8 mouse cellular contexts compared by ENCODE assay signal in genomic region chr5:74052171-74052909, GRCm38 (mm10). TPM values are rescaled to one million over a fixed set of nuclear protein-coding genes. Genes with fewer than 3 reads are reported as not detected.
DNase-seq lines count a peak whose midpoint lies in the region; ATAC-seq and TF ChIP-seq lines count a peak whose summit lies in the region.

No protein-coding gene starts in this region.

- peaks cover 18% of the 10 kb centered on the region; the same call in 1 of the 2 replicates for H3K4me1 ChIP-seq in forebrain, embryonic 15.5 days
- no peaks in the 10 kb centered on the region for H3K4me1 ChIP-seq in forebrain, embryonic 11.5 days (replicated peaks; ENCODE audit: control insufficient read depth, insufficient read depth, low read length)
- peaks cover 24% of the 10 kb centered on the region for H3K4me1 ChIP-seq in hindbrain, embryonic 13.5 days (replicated peaks)
- no peaks in the 10 kb centered on the region for H3K4me1 ChIP-seq in hindbrain, embryonic 11.5 days (replicated peaks; ENCODE audit: control insufficient read depth, insufficient read depth, low read length)
- H3K4me1 ChIP-seq in lung, embryonic 14.5 days (ENCODE audit: insufficient read depth), result peaks cover 11% of the 10 kb centered on the region
- H3K4me1 ChIP-seq in limb, embryonic 14.5 days (ENCODE audit: control insufficient read depth, insufficient read depth, low read length), result peaks cover 19% of the 10 kb centered on the region

- no peak for DNase-seq in forebrain, embryonic 11.5 days (ENCODE audit: low spot score)
- no peak for DNase-seq in hindbrain, embryonic 11.5 days (ENCODE audit: low spot score)
- peak; percentile 47 for DNase-seq in lung, embryonic 14.5 days
- no peak for DNase-seq in lung, postnatal 14 days
- DNase-seq in limb, embryonic 14.5 days (ENCODE audit: low spot score), result no peak
- no peak for DNase-seq in yolk sac, embryonic 10.5 days (ENCODE audit: low spot score)

- H3K4me3 ChIP-seq in forebrain, embryonic 15.5 days, result no peak overlapping the region
- no peak overlapping the region for H3K4me3 ChIP-seq in forebrain, embryonic 11.5 days (ENCODE audit: low read depth, low read length)
- no peak overlapping the region for H3K4me3 ChIP-seq in hindbrain, embryonic 13.5 days
- H3K4me3 ChIP-seq in hindbrain, embryonic 11.5 days (ENCODE audit: low read depth, low read length), result no peak overlapping the region
- no peak overlapping the region for H3K4me3 ChIP-seq in lung, embryonic 14.5 days (ENCODE audit: low read depth, low read length)
- H3K4me3 ChIP-seq in limb, embryonic 14.5 days (replicated peaks; ENCODE audit: low read length), result no peak overlapping the region

- H3K36me3 ChIP-seq in forebrain, embryonic 15.5 days, result no peaks in the 10 kb centered on the region
- H3K36me3 ChIP-seq in forebrain, embryonic 11.5 days (ENCODE audit: control insufficient read depth, insufficient read depth, low read length), result no peaks in the 10 kb centered on the region
- no peaks in the 10 kb centered on the region for H3K36me3 ChIP-seq in hindbrain, embryonic 13.5 days
- no peaks in the 10 kb centered on the region for H3K36me3 ChIP-seq in hindbrain, embryonic 11.5 days (ENCODE audit: control insufficient read depth, insufficient read depth, low read length)
- 0 out of 2 replicates have a peak, but pooled peaks cover 2% of the 10 kb centered on the region for H3K36me3 ChIP-seq in lung, embryonic 14.5 days (ENCODE audit: insufficient read depth)
- 0 out of 2 replicates have a peak, but pooled peaks cover 4% of the 10 kb centered on the region for H3K36me3 ChIP-seq in limb, embryonic 14.5 days (ENCODE audit: control insufficient read depth, insufficient read depth, low read length)

- no peak overlapping the region for H3K4me2 ChIP-seq in forebrain, embryonic 15.5 days (replicated peaks)
- H3K4me2 ChIP-seq in forebrain, embryonic 11.5 days (ENCODE audit: low read depth, low read length, severe bottlenecking), result no peak overlapping the region
- H3K4me2 ChIP-seq in hindbrain, embryonic 13.5 days, result no peak overlapping the region
- no peak overlapping the region for H3K4me2 ChIP-seq in hindbrain, embryonic 11.5 days (replicated peaks; ENCODE audit: low read depth, low read length)
- H3K4me2 ChIP-seq in lung, embryonic 14.5 days, result peak overlapping the region; percentile 27; the same call in 1 of the 2 replicates
- no peak overlapping the region for H3K4me2 ChIP-seq in limb, embryonic 14.5 days (replicated peaks; ENCODE audit: low read depth, low read length, severe bottlenecking)

- no peak for TF ChIP-seq POLR2A in limb, embryonic 14.5 days (IDR thresholded peaks at IDR 0.05; ENCODE audit: borderline replicate concordance, extremely low read depth, insufficient read depth, insufficient read length)

- 0 out of 2 replicates have a peak, but pooled peaks have one; percentile 8 for ATAC-seq in forebrain, embryonic 15.5 days (replicated peaks)
- no peak for ATAC-seq in forebrain, embryonic 11.5 days (replicated peaks; ENCODE audit: low FRiP score)
- no peak for ATAC-seq in hindbrain, embryonic 13.5 days (ENCODE audit: low FRiP score)
- ATAC-seq in hindbrain, embryonic 11.5 days (ENCODE audit: low FRiP score), result no peak
- ATAC-seq in lung, embryonic 14.5 days (ENCODE audit: insufficient read depth), result peak; percentile 35; the same call in 1 of the 2 replicates
- peak; percentile 69 for ATAC-seq in limb, embryonic 14.5 days (ENCODE audit: low FRiP score, low read depth)

- no peak overlapping the region for H3K27ac ChIP-seq in forebrain, embryonic 15.5 days (replicated peaks)
- H3K27ac ChIP-seq in forebrain, embryonic 11.5 days (ENCODE audit: low read depth, low read length), result no peak overlapping the region
- H3K27ac ChIP-seq in hindbrain, embryonic 13.5 days, result 0 out of 2 replicates have a peak overlapping the region, but pooled peaks have one; percentile 4
- no peak overlapping the region for H3K27ac ChIP-seq in hindbrain, embryonic 11.5 days (ENCODE audit: low read depth, low read length)
- H3K27ac ChIP-seq in lung, embryonic 14.5 days (ENCODE audit: low read depth), result 0 out of 2 replicates have a peak overlapping the region, but pooled peaks have one; percentile 16
- peak overlapping the region; percentile 38 for H3K27ac ChIP-seq in limb, embryonic 14.5 days (replicated peaks; ENCODE audit: low read depth, low read length)

- no peak for TF ChIP-seq CTCF in lung, embryonic 14.5 days (IDR thresholded peaks at IDR 0.05; ENCODE audit: low read depth)

- no peak overlapping the region for H3K9ac ChIP-seq in forebrain, embryonic 15.5 days (replicated peaks)
- H3K9ac ChIP-seq in forebrain, embryonic 11.5 days (ENCODE audit: low read length), result no peak overlapping the region
- H3K9ac ChIP-seq in hindbrain, embryonic 13.5 days, result no peak overlapping the region
- no peak overlapping the region for H3K9ac ChIP-seq in hindbrain, embryonic 11.5 days (ENCODE audit: low read depth, low read length)
- no peak overlapping the region for H3K9ac ChIP-seq in lung, embryonic 14.5 days
- no peak overlapping the region for H3K9ac ChIP-seq in limb, embryonic 14.5 days (ENCODE audit: low read depth, low read length, severe bottlenecking)

- no peaks in the 10 kb centered on the region for H3K9me3 ChIP-seq in forebrain, embryonic 15.5 days
- H3K9me3 ChIP-seq in forebrain, embryonic 11.5 days (ENCODE audit: control insufficient read depth, low read length), result no peaks in the 10 kb centered on the region
- no peaks in the 10 kb centered on the region; the same call in 1 of the 2 replicates for H3K9me3 ChIP-seq in hindbrain, embryonic 13.5 days
- no peaks in the 10 kb centered on the region for H3K9me3 ChIP-seq in hindbrain, embryonic 11.5 days (ENCODE audit: control insufficient read depth, low read length)
- H3K9me3 ChIP-seq in lung, embryonic 14.5 days (ENCODE audit: low read depth, low read length), result no peaks in the 10 kb centered on the region
- H3K9me3 ChIP-seq in limb, embryonic 14.5 days (ENCODE audit: control insufficient read depth, low read length), result no peaks in the 10 kb centered on the region

- H3K27me3 ChIP-seq in forebrain, embryonic 15.5 days, result no peaks in the 10 kb centered on the region
- H3K27me3 ChIP-seq in forebrain, embryonic 11.5 days (ENCODE audit: control insufficient read depth, insufficient read depth, low read length), result no peaks in the 10 kb centered on the region
- H3K27me3 ChIP-seq in hindbrain, embryonic 13.5 days, result no peaks in the 10 kb centered on the region
- no peaks in the 10 kb centered on the region for H3K27me3 ChIP-seq in hindbrain, embryonic 11.5 days (ENCODE audit: control insufficient read depth, insufficient read depth, low read length)
- no peaks in the 10 kb centered on the region for H3K27me3 ChIP-seq in lung, embryonic 14.5 days (ENCODE audit: insufficient read depth, low read length)
- H3K27me3 ChIP-seq in limb, embryonic 14.5 days (ENCODE audit: control insufficient read depth, insufficient read depth, low read length), result no peaks in the 10 kb centered on the region

- WGBS in forebrain, embryonic 15.5 days, result 80% methylated on average over 15 of the region's 15 CpGs
- 93% methylated on average over 15 of the region's 15 CpGs for WGBS in forebrain, embryonic 11.5 days
- 87% methylated on average over 15 of the region's 15 CpGs for WGBS in hindbrain, embryonic 13.5 days
- 90% methylated on average over 15 of the region's 15 CpGs for WGBS in hindbrain, embryonic 11.5 days
- 69% methylated on average over 15 of the region's 15 CpGs for WGBS in lung, embryonic 14.5 days
- WGBS in limb, embryonic 14.5 days, result 75% methylated on average over 15 of the region's 15 CpGs

RNA-seq across cellular contexts. Expression of gene Usp46, which starts 15.9 kb away (rescaled TPM):
- polyA plus RNA-seq in forebrain, embryonic 15.5 days (2015; fragmentation: Nextera tagmentation; extraction: Ambion mirVana), result 28.0 and 29.0 TPM in 2 replicates
- polyA plus RNA-seq in forebrain, embryonic 11.5 days (2014; fragmentation: Nextera tagmentation; extraction: Ambion mirVana), result 33.5 and 36.2 TPM in 2 replicates
- 30.4 and 33.0 TPM in 2 replicates for polyA plus RNA-seq in hindbrain, embryonic 13.5 days (2015; fragmentation: Nextera tagmentation; extraction: Ambion mirVana)
- 36.7 and 38.4 TPM in 2 replicates for polyA plus RNA-seq in hindbrain, embryonic 11.5 days (2014; fragmentation: Nextera tagmentation; extraction: Ambion mirVana)
- 46.8 and 48.6 TPM in 2 replicates for polyA plus RNA-seq in lung, embryonic 14.5 days (2014; fragmentation: Nextera tagmentation; extraction: Ambion mirVana)
- 20.0 and 20.9 TPM in 2 replicates for polyA plus RNA-seq in limb, embryonic 14.5 days (2012; rRNA removed)
- 39.1 and 39.9 TPM in 2 replicates for polyA plus RNA-seq in limb, embryonic 14.5 days (2014; fragmentation: Nextera tagmentation; extraction: Ambion mirVana)

Comparison
In these comparisons a context has a peak if more than half of its experiments do, and no peak if none do; other contexts are left out.
1. ATAC-seq: peak in forebrain, embryonic 15.5 days (single experiment), lung, embryonic 14.5 days (single experiment) and limb, embryonic 14.5 days (single experiment); none in forebrain, embryonic 11.5 days (single experiment), hindbrain, embryonic 13.5 days (single experiment) and hindbrain, embryonic 11.5 days (single experiment).
2. H3K27ac ChIP-seq: peak in hindbrain, embryonic 13.5 days (single experiment), lung, embryonic 14.5 days (single experiment) and limb, embryonic 14.5 days (single experiment); none in forebrain, embryonic 15.5 days (single experiment), forebrain, embryonic 11.5 days (single experiment) and hindbrain, embryonic 11.5 days (single experiment).